Mouse (Mus musculus) lung, embryonic 14.5 days (tissue): ENCODE data around the gene Cpxm2. TPM values are rescaled to one million over a fixed set of nuclear protein-coding genes. Genes with fewer than 3 reads are reported as not detected.

ENCODE experiments used
- ATAC-seq: fragments of 200-750 bp; cut with Nextera tagmentation; 2 replicates; pipeline ENCODE4 v1.8.0; 2017; ENCODE audit warnings: mild to moderate bottlenecking, moderate TSS enrichment, moderate library complexity; ENCODE audit not compliant: insufficient read depth
- DNase-seq: peaks from one replicate; pipeline ENCODE4 v3.0.0-alpha.2; 2015
- H3K27ac ChIP-seq: fragments of 300-500 bp; sonication (generic); 2 replicates; pipeline ENCODE4 v1.5.1; 2014; ENCODE audit warnings: low read depth, mild to moderate bottlenecking, moderate library complexity
- H3K27me3 ChIP-seq: fragments of 300-500 bp; sonication (generic); 2 replicates; pipeline ENCODE4 v1.6.1; 2014; ENCODE audit warnings: low read length, control low read depth; ENCODE audit not compliant: insufficient read depth
- H3K36me3 ChIP-seq: fragments of 300-500 bp; sonication (generic); 2 replicates; pipeline ENCODE4 v1.6.1; 2014; ENCODE audit warnings: control low read depth; ENCODE audit not compliant: insufficient read depth
- H3K4me1 ChIP-seq: fragments of 300-500 bp; sonication (generic); 2 replicates; pipeline ENCODE4 v1.6.1; 2014; ENCODE audit warnings: antibody characterized with exemption, control low read depth; ENCODE audit not compliant: insufficient read depth
- H3K4me2 ChIP-seq: fragments of 300-500 bp; sonication (generic); 2 replicates; pipeline ENCODE4 v1.6.1; 2014; ENCODE audit warnings: mild to moderate bottlenecking
- H3K4me3 ChIP-seq: fragments of 300-500 bp; sonication (generic); 2 replicates; pipeline ENCODE4 v1.5.1; 2014; ENCODE audit warnings: low read depth, low read length
- H3K9ac ChIP-seq: fragments of 300-500 bp; sonication (generic); 2 replicates; pipeline ENCODE4 v1.6.1; 2014
- H3K9me3 ChIP-seq: fragments of 300-500 bp; sonication (generic); 2 replicates; pipeline ENCODE4 v1.6.1; 2016; ENCODE audit warnings: low read depth, low read length, control low read depth
- CTCF ChIP-seq: IDR thresholded peaks from 2 replicates; pipeline ENCODE4 v1.5.1; 2016; ENCODE audit warnings: antibody characterized with exemption, low read depth
- WGBS: fragments of 180-500 bp; shearing (Covaris S2); extraction: QIAGEN DNeasy Blood & Tissue Kit; methylation state at CpG from one replicate; pipeline ENCODE4 v1.1.7; 2014; 5-methylcytosine and 5-hydroxymethylcytosine counted together
- polyA plus RNA-seq: library from polyadenylated mRNA; unstranded; fragments of >200 nt; fragmentation: Nextera tagmentation; extraction: Ambion mirVana; gene quantifications from 2 replicates; pipeline ENCODE4 v1.2.1, GENCODE M21; 2014

The Cpxm2 gene
- polyA plus RNA-seq, 1 experiment from 2014 or later = 0.50 TPM

DNA sequence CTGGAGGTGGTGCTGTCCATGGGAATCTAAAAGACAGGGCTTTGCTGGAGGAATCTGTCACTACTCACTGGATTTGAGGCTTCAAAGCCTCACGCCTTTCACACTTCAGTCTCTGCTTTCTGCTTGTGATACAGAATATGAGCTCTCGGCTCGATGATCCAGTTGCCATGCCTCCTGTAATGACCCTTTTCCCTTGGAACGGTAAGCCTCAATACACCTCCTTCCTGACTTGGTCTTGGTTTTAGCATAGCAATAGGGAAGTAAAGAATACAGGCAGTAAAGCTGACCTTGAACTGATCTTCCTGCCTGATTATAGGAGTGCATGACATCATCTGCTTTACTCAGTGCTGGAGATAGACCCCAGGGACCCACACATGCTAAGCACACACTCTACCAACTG, 49.2 kb downstream of the Cpxm2 start:
- H3K27ac ChIP-seq = no peak overlapping the region
- ATAC-seq = no peak
- no peak overlapping the region for H3K4me3 ChIP-seq
- no peaks in the 10 kb centered on the region for H3K9me3 ChIP-seq
- WGBS = 72% methylated on average over 4 of the region's 4 CpGs
- H3K27me3 ChIP-seq = no peaks in the 10 kb centered on the region
- H3K9ac ChIP-seq = no peak overlapping the region
- no peaks in the 10 kb centered on the region for H3K4me1 ChIP-seq
- H3K4me2 ChIP-seq = no peak overlapping the region
- H3K36me3 ChIP-seq = no peaks in the 10 kb centered on the region
- DNase-seq = no peak
- TF ChIP-seq CTCF = no peak

DNA sequence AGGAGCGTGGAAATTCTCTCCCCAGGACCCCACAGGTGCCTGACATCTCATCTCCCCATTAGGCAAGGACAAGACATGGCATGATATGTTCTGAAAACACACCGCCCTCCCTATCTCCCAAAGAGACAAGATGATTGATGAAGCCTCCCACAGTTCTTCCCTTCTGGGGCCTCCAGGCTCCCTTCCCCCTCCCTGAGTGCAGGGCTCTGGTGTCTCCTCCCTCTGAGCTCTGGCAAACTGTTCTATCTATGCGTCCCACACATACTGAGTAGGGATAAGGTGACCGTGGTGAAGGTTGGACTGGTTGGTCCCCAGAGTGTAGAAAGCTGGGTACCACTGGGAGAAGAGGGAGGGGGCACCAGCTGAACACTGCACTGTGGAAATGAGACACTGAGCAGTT, 56.1 kb downstream of the Cpxm2 start:
- TF ChIP-seq CTCF = no peak
- Histone ChIP-seq H3K27ac (no peak overlapping the region), H3K36me3 (no peaks in the 10 kb centered on the region), H3K4me3 (no peak overlapping the region), H3K9me3 (no peaks in the 10 kb centered on the region), H3K9ac (no peak overlapping the region), H3K4me2 (no peak overlapping the region), H3K27me3 (no peaks in the 10 kb centered on the region), H3K4me1 (no peaks in the 10 kb centered on the region)
- ATAC-seq = no peak
- WGBS = 19% methylated on average over 4 of the region's 4 CpGs
- no peak for DNase-seq

DNA sequence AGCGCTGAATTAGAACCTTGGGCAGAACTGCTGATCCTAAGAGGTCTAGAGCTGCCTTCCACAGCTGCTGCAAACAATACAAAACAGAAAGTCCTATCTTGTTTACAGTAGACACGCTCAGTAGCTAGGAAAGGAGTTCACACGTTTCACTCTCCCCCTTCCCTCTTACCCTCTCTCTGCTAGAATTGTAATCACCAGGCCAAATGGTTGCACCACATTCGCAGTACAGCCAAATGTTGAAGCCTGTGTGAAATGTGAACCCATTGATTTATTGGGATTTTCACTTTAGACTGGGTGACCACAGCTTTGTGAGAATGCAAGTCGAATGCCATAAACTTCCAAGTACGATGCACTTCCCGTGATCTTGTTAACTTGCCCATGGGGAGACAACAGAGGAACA, 59.9 kb downstream of the Cpxm2 start:
- Histone ChIP-seq H3K9me3 (no peaks in the 10 kb centered on the region), H3K27me3 (no peaks in the 10 kb centered on the region), H3K36me3 (no peaks in the 10 kb centered on the region), H3K4me3 (no peak overlapping the region), H3K27ac (no peak overlapping the region), H3K9ac (no peak overlapping the region), H3K4me2 (no peak overlapping the region), H3K4me1 (no peaks in the 10 kb centered on the region)
- DNase-seq = no peak
- 55% methylated on average over 7 of the region's 7 CpGs for whole genome bisulfite sequencing
- no peak for TF ChIP-seq CTCF
- no peak for ATAC-seq

DNA sequence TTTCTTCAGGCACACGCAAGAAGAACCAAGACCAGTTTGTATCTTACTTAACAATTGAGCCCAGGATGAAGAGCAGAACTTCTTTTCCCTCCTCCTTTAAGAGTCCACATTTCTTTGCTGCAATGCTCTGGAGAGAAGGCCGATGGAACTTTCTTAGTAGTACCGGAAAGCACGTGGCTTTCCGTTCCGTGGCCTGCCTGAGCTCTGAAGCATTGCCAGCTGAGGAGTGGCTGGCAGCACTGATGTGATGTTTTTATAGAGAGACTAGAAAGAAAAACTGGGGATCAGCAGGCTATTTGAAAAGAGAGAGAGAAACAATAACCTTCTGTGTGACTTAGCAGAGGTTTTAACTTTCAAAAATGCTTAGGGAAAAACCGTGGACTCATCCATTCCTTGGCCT, 63.0 kb downstream of the Cpxm2 start:
- no peaks in the 10 kb centered on the region for H3K4me1 ChIP-seq
- no peak for TF ChIP-seq CTCF
- no peak overlapping the region for H3K4me2 ChIP-seq
- H3K4me3 ChIP-seq = no peak overlapping the region
- DNase-seq = no peak
- H3K9me3 ChIP-seq = no peaks in the 10 kb centered on the region
- H3K27me3 ChIP-seq = no peaks in the 10 kb centered on the region
- no peak overlapping the region for H3K27ac ChIP-seq
- H3K36me3 ChIP-seq = no peaks in the 10 kb centered on the region
- H3K9ac ChIP-seq = no peak overlapping the region
- ATAC-seq = no peak
- 80% methylated on average over 7 of the region's 7 CpGs for WGBS

DNA sequence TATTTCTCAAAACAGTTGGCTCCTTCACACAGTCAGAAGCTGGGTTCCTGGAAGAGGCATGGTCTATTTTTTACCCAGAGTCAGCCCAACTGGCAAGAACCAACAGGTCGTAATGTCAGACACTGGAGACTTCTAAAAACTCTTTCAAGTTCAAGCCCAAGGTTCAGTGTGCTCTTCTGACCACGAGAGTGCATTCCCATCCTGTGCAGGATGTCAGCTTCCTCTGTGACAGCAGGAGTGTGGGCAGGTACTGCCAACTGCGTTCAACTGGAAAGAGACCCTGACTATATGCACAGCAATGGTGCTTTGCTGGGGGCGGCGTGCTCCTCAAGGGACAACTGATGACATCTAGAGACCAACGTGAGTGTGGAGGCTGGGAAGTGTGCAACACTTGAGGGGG, 65.9 kb downstream of the Cpxm2 start:
- 61% methylated on average over 6 of the region's 6 CpGs for WGBS
- ATAC-seq = no peak
- Histone ChIP-seq H3K4me2 (no peak overlapping the region), H3K4me1 (no peaks in the 10 kb centered on the region), H3K27me3 (no peaks in the 10 kb centered on the region), H3K4me3 (no peak overlapping the region), H3K9ac (no peak overlapping the region), H3K36me3 (no peaks in the 10 kb centered on the region), H3K9me3 (no peaks in the 10 kb centered on the region), H3K27ac (no peak overlapping the region)
- no peak for DNase-seq
- no peak for TF ChIP-seq CTCF

DNA sequence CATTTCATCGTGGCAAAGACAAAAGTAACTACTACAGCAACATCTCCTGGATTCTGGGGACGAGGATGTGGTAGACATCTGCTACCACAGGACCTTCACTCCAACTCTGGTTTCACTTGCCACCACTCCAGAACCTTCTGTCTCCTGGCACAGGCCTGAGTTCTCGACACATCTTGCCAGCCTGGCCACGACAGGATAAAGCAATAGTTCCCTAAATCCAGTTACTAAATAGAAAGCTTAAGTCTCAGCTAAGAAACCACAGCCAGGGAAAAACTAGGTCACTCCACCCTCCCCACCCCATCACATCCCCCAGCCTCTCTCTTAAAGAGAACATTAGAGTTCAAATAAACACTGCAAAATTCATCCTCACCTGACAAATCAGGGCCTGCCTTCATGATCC, 66.4 kb downstream of the Cpxm2 start:
- H3K4me2 ChIP-seq = no peak overlapping the region
- H3K4me1 ChIP-seq = no peaks in the 10 kb centered on the region
- no peak overlapping the region for H3K9ac ChIP-seq
- 79% methylated on average over 4 of the region's 4 CpGs for WGBS
- no peak overlapping the region for H3K4me3 ChIP-seq
- no peaks in the 10 kb centered on the region for H3K27me3 ChIP-seq
- no peak for ATAC-seq
- H3K9me3 ChIP-seq = no peaks in the 10 kb centered on the region
- H3K27ac ChIP-seq = no peak overlapping the region
- no peaks in the 10 kb centered on the region for H3K36me3 ChIP-seq
- DNase-seq = no peak
- TF ChIP-seq CTCF = no peak

DNA sequence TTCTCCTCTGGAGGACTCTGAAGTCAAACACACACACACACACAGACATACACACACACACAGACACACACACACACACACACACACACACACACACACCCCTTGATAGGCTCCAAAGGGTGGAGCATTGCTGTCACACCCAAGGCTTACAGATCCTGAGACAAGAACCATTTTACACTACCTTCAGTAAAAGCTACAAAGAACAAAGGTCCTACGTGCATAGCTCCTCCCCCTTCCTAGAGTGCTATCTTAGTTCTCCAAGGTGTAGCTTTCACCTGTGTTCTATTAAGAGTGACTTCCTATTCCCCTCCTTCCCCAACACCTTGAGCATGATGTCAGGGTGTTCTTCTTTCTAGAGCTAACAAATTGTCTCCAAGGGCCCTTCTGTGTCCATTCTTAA, 78.7 kb downstream of the Cpxm2 start:
- no peak for TF ChIP-seq CTCF
- no peak for ATAC-seq
- 27% methylated on average over 1 of the region's 1 CpGs for WGBS
- no peak overlapping the region for H3K9ac ChIP-seq
- H3K9me3 ChIP-seq = no peaks in the 10 kb centered on the region
- H3K27me3 ChIP-seq = no peaks in the 10 kb centered on the region
- no peaks in the 10 kb centered on the region for H3K4me1 ChIP-seq
- DNase-seq = no peak
- H3K36me3 ChIP-seq = no peaks in the 10 kb centered on the region
- no peak overlapping the region for H3K4me3 ChIP-seq
- no peak overlapping the region for H3K4me2 ChIP-seq
- no peak overlapping the region for H3K27ac ChIP-seq

DNA sequence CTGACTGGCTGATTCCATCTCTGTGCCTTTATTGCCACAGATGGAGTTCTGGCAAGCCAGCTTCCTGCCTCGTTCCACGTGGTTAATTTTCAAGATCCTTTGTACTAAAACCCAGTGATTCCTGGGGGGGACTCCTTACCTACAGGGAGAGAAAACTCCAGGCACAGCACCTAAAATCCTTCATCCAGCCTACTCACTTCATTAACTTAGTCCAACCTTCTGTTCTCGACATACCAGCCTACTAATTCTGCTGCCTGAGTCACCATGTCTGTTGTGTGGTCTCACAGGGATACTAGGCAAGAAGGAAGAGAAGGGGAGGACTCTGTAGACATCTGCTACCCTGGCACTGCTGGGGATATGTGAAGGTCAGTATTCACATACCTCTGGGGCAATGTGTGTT, 80.0 kb downstream of the Cpxm2 start:
- H3K4me2 ChIP-seq = no peak overlapping the region
- TF ChIP-seq CTCF = no peak
- H3K9me3 ChIP-seq = no peaks in the 10 kb centered on the region
- DNase-seq (no peak), ATAC-seq (no peak)
- WGBS = 67% methylated on average over 3 of the region's 3 CpGs
- H3K36me3 ChIP-seq = no peaks in the 10 kb centered on the region
- H3K27me3 ChIP-seq = no peaks in the 10 kb centered on the region
- H3K9ac ChIP-seq = no peak overlapping the region
- no peaks in the 10 kb centered on the region for H3K4me1 ChIP-seq
- H3K4me3 ChIP-seq = no peak overlapping the region
- H3K27ac ChIP-seq = no peak overlapping the region
